Mouse (Mus musculus): ENCODE data around the gene Arfgap2.
A peak's percentile ranks its signal among the peaks of the same experiment; 100 is the strongest.

Gene Arfgap2

GRCm38 (mm10) chr2:91259493-91259892 lies 5.3 kb upstream of the Arfgap2 start:
- no peak for DNase-seq (ENCODE audit: low read depth, low spot score)

- no peak for DNase-seq (ENCODE audit: low read depth, low spot score)
These were observed 798 bp upstream of the Arfgap2 start for GRCm38 (mm10) chr2:91263692-91264660.

- no peak for DNase-seq (ENCODE audit: low read depth, low spot score)
These were observed 3.3 kb downstream of the Arfgap2 start for GRCm38 (mm10) chr2:91268042-91268441.

GRCm38 (mm10) chr2:91268706-91269105 lies 3.9 kb downstream of the Arfgap2 start:
- DNase-seq (ENCODE audit: low read depth, low spot score), result no peak

GRCm38 (mm10) chr2:91269687-91270133 lies 4.9 kb downstream of the Arfgap2 start:
- DNase-seq (ENCODE audit: low read depth, low spot score), result no peak

- DNase-seq (ENCODE audit: low read depth, low spot score), result peak; percentile 73
These were observed 14.1 kb downstream of the Arfgap2 start for GRCm38 (mm10) chr2:91278749-91279371.

GRCm38 (mm10) chr2:91279372-91279755 lies 14.6 kb downstream of the Arfgap2 start:
- DNase-seq (ENCODE audit: low read depth, low spot score), result no peak

GRCm38 (mm10) chr2:91281366-91281765 lies 16.6 kb downstream of the Arfgap2 start:
- peak; percentile 68 for DNase-seq (ENCODE audit: low read depth, low spot score)

- no peak for DNase-seq (ENCODE audit: low read depth, low spot score)
These were observed 19.2 kb downstream of the Arfgap2 start for GRCm38 (mm10) chr2:91283972-91284371.

GRCm38 (mm10) chr2:91284375-91285199 lies 19.8 kb downstream of the Arfgap2 start:
- no peak for DNase-seq (ENCODE audit: low read depth, low spot score)

- peak; percentile 57 for DNase-seq (ENCODE audit: low read depth, low spot score)
These were observed 21.2 kb downstream of the Arfgap2 start for GRCm38 (mm10) chr2:91285885-91286505.

- DNase-seq (ENCODE audit: low read depth, low spot score), result no peak
These were observed 22.8 kb downstream of the Arfgap2 start for GRCm38 (mm10) chr2:91287563-91287962.

GRCm38 (mm10) chr2:91291197-91292007 lies 26.6 kb downstream of the Arfgap2 start:
- no peak for DNase-seq (ENCODE audit: low read depth, low spot score)

GRCm38 (mm10) chr2:91294226-91294625 lies 29.5 kb downstream of the Arfgap2 start:
- DNase-seq (ENCODE audit: low read depth, low spot score), result peak; percentile 36

GRCm38 (mm10) chr2:91295895-91296294 lies 31.1 kb downstream of the Arfgap2 start:
- no peak for DNase-seq (ENCODE audit: low read depth, low spot score)

GRCm38 (mm10) chr2:91299156-91299555 lies 34.4 kb downstream of the Arfgap2 start:
- DNase-seq (ENCODE audit: low read depth, low spot score), result no peak

GRCm38 (mm10) chr2:91300784-91301183 lies 36.0 kb downstream of the Arfgap2 start:
- DNase-seq (ENCODE audit: low read depth, low spot score), result no peak

GRCm38 (mm10) chr2:91301836-91302235 lies 37.1 kb downstream of the Arfgap2 start:
- no peak for DNase-seq (ENCODE audit: low read depth, low spot score)

GRCm38 (mm10) chr2:91302845-91303244 lies 38.1 kb downstream of the Arfgap2 start:
- no peak for DNase-seq (ENCODE audit: low read depth, low spot score)

GRCm38 (mm10) chr2:91305926-91306325 lies 41.2 kb downstream of the Arfgap2 start:
- DNase-seq (ENCODE audit: low read depth, low spot score), result no peak
